Mouse (Mus musculus) olfactory bulb, adult 2 months (tissue): ENCODE measurements around the gene Dnajc17. TPM values are rescaled to one million over a fixed set of nuclear protein-coding genes. Genes with fewer than 3 reads are reported as not detected.

ENCODE experiments used
- H3K27ac ChIP-seq: fragments of 200-500 bp; 2 replicates; pipeline ENCODE4 v1.5.1; 2012; ENCODE audit warnings: low read depth, low read length; ENCODE audit not compliant: insufficient read depth
- H3K4me1 ChIP-seq: fragments of 200-500 bp; 2 replicates; pipeline ENCODE4 v1.6.1; 2012; ENCODE audit warnings: low read length; ENCODE audit not compliant: control insufficient read depth, insufficient read depth
- H3K4me3 ChIP-seq: fragments of 200-500 bp; 2 replicates; pipeline ENCODE4 v1.5.1; 2012; ENCODE audit warnings: mild to moderate bottlenecking, low read depth, low read length, moderate library complexity; ENCODE audit not compliant: insufficient read depth
- CTCF ChIP-seq: fragments of 200-500 bp; IDR thresholded peaks from 2 replicates; pipeline ENCODE4 v1.5.1; 2012; ENCODE audit warnings: low read depth, mild to moderate bottlenecking, low read length, moderate library complexity; ENCODE audit not compliant: insufficient read depth
- POLR2A ChIP-seq: fragments of 200-500 bp; IDR thresholded peaks from 2 replicates; pipeline ENCODE4 v1.6.1; 2012; ENCODE audit warnings: mild to moderate bottlenecking, low read depth, low read length, moderate library complexity; ENCODE audit not compliant: insufficient read depth
- WGBS: fragments of 180-500 bp; shearing (Covaris S2); methylation state at CpG from one replicate; pipeline ENCODE4 v1.1.7; 2018; 5-methylcytosine and 5-hydroxymethylcytosine counted together
- polyA plus RNA-seq: library from polyadenylated mRNA; stranded (reverse); fragments of >200 nt; gene quantifications from 2 replicates; pipeline ENCODE4 v1.2.4, GENCODE M21; 2012; ENCODE audit warnings: low replicate concordance; ENCODE audit not compliant: missing spikeins, insufficient read depth, insufficient read length

Gene Dnajc17
- polyA plus RNA-seq: not detected in 2 replicates

DNA sequence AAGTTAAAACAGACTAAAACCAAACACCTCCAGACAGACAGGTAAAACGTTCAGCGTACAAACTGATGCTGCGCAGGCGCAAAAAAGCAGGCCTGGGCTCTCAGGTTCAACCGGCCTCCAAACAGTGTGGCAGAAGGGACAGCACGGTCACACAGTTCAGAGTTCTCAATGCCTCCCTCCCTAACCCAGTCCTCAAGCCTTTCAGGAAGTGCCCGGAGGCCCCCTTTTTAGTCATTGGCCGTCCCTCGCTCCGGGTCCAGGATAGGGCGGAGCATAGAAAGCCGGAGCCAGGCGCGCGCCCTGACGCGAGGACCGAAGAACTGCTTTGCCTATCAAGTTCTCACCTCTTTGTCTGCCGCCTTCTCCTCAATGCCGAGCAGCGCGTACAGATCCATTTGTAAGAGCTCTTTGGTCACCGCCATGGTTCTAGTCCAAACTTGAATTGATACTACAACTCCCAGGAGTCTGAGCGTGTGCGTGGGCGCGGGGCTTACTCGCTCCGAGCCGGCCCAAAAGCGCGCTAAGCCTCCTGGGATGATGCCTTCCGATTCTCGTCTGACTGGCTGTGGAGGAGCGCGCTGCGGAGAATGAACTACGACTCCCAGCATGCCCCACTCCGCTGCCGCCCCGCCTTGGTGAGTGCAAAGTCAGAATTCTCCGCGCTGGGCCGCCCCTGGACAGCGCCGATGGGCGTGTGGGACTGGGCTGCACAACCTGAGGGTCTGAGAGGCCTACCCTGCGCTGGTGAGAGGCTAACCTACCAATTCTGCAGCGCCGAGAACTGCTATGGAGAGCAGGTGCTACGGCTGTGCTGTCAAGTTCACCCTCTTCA lies at the start of gene Dnajc17, which contains the start of gene Zfyve19:
Gene Dnajc17 (minus strand): TSS at position 452 of the 832 bp plus-strand sequence.
Gene Zfyve19 (plus strand): TSS at position 274 of the 832 bp plus-strand sequence.
- Histone ChIP-seq H3K4me3 (peak within 1 kb of the TSS; percentile 90), H3K27ac (peak within 1 kb of the TSS; percentile 6; the same call in 1 of the 2 replicates), H3K4me1 (peaks cover 2% of the 10 kb centered on the region; the same call in 1 of the 2 replicates)
- under 1% methylated on average over 51 of the region's 51 CpGs for WGBS
- TF ChIP-seq POLR2A: peak; percentile 40
- TF ChIP-seq CTCF: no peak

DNA sequence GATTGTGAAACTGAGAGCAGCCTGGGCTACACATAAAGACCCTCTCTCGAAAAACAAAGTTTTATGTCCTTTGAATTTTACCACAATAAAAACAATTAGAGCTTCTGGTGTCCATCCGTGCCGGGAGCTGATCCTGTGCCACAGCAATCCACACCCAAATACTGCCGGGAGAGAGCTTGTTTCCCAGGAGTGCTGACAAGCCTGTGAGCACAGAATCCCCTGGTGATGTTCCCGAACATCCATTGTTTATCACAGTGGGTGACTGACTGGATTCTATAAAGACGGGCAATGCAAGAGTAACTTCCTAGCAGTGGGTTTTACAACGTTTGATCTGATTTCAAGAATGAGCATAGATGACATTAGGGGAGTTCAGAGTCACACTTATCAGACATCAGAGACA lies 46.4 kb upstream of the Dnajc17 start:
- no peak for TF ChIP-seq CTCF
- no peak for TF ChIP-seq POLR2A
- 9% methylated on average over 7 of the region's 7 CpGs for WGBS
- no peak overlapping the region for H3K4me3 ChIP-seq

GRCm38 (mm10) chr2:119250826-119251478 lies 42.4 kb upstream of the Dnajc17 start:
- Histone ChIP-seq H3K4me3 (no peak overlapping the region), H3K4me1 (0 out of 2 replicates have a peak, but pooled peaks cover 4% of the 10 kb centered on the region), H3K27ac (no peak overlapping the region)
- TF ChIP-seq CTCF (peak; percentile 73), POLR2A (no peak)
- WGBS: 17% methylated on average over 11 of the region's 11 CpGs

More for the DNA sequence above, 46.4 kb upstream of the Dnajc17 start:
- Histone ChIP-seq H3K27ac (no peak overlapping the region), H3K4me1 (no peaks in the 10 kb centered on the region)

DNA sequence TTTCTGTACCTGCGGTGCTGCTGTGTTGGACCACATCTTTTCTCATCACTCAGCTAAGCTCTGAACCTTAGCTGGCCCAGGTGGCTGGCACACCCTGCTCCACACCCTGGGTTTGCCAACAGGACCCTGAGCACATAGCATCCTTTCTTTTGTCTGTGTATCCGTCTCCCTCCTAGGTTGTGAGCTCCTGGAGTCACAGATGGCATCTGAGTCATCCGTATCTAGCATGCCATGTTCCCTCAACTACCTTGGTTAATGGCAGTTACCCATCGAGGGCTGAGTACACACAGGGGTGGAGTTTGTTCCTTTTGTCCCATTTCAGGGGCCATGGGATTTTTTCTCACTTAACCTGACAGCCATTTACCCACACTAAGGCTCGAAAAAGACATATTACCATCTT lies 41.8 kb upstream of the Dnajc17 start:
- Histone ChIP-seq H3K4me3 (no peak overlapping the region), H3K27ac (no peak overlapping the region), H3K4me1 (0 out of 2 replicates have a peak, but pooled peaks cover 4% of the 10 kb centered on the region)
- WGBS: 50% methylated on average over 5 of the region's 5 CpGs
- TF ChIP-seq POLR2A: no peak
- TF ChIP-seq CTCF: no peak

DNA sequence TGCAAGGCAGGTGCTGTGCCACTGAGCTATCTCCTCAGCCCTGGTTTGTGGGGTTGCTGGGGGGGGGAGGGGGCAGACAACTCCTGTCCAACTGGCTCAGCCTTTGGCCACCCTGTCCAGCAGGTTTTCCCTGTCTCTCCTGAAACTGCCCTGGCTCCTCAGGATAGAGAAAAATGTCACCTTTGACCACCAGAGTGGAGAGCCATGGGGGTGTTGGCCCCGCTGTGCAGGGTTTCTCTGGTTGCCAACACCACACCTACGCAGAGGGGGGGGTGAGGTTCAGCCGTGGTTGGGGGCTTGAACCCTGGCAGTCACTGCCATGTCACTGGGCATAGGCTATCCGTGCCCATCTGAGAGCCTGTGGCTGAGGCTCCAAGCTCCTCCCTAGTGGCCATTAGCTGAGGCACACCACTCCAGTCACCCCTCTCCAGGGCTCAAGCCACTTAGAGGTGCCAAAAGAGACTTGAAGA lies 41.0 kb upstream of the Dnajc17 start:
- WGBS: 78% methylated on average over 4 of the region's 4 CpGs
- TF ChIP-seq POLR2A: no peak
- no peak for TF ChIP-seq CTCF
- H3K4me3 ChIP-seq: no peak overlapping the region
- H3K4me1 ChIP-seq: 0 out of 2 replicates have a peak, but pooled peaks cover 4% of the 10 kb centered on the region
- H3K27ac ChIP-seq: no peak overlapping the region

DNA sequence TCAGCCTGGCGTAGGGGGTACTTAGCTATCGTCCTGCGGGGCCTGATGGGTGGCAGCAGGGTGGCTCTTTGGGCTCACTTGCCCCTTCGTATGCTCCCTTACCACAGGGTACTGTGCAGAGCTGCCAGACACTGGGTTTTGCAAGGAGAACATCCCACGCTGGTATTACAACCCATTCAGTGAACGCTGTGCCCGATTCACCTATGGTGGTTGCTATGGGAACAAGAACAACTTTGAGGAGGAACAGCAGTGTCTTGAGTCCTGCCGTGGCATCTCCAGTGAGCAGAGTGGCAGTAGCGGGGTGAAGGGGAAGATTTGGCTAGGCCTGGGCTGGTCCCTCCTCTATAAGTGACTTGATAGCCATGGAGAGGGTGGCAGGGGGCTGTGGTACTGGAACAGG lies 39.3 kb upstream of the Dnajc17 start:
- H3K27ac ChIP-seq: no peak overlapping the region
- WGBS: 58% methylated on average over 9 of the region's 9 CpGs
- TF ChIP-seq POLR2A: no peak
- TF ChIP-seq CTCF: no peak
- H3K4me1 ChIP-seq: 0 out of 2 replicates have a peak, but pooled peaks cover 4% of the 10 kb centered on the region
- H3K4me3 ChIP-seq: no peak overlapping the region

GRCm38 (mm10) chr2:119245246-119245645 lies 36.7 kb upstream of the Dnajc17 start:
- TF ChIP-seq POLR2A: no peak
- TF ChIP-seq CTCF: no peak
- 0 out of 2 replicates have a peak, but pooled peaks cover 4% of the 10 kb centered on the region for H3K4me1 ChIP-seq
- H3K27ac ChIP-seq: no peak overlapping the region
- WGBS: 90% methylated on average over 7 of the region's 7 CpGs
- H3K4me3 ChIP-seq: no peak overlapping the region

GRCm38 (mm10) chr2:119242548-119242947 lies 34.0 kb upstream of the Dnajc17 start:
- peaks cover 6% of the 10 kb centered on the region for H3K4me1 ChIP-seq
- no peak overlapping the region for H3K4me3 ChIP-seq
- no peak overlapping the region for H3K27ac ChIP-seq
- 87% methylated on average over 9 of the region's 9 CpGs for WGBS
- TF ChIP-seq CTCF (no peak), POLR2A (no peak)
